Mouse (Mus musculus): Measurements from ENCODE around the gene Olfr654. TPM values are rescaled to one million over a fixed set of nuclear protein-coding genes. Genes with fewer than 3 reads are reported as not detected.

Olfr654 gene
- polyA plus RNA-seq, 1 experiment from 2014 or later = not detected

Other genes with a start within 250 kb of the Olfr654 start
- gene Trim12c, start 233.7 kb upstream of the Olfr654 start, polyA plus RNA-seq (2016; fragmentation: Nextera tagmentation; extraction: Ambion mirVana) = 0.54 and 0.92 TPM in 2 replicates
- not detected in 2 replicates for gene Trim30b, start 217.1 kb upstream of the Olfr654 start, polyA plus RNA-seq (2016; fragmentation: Nextera tagmentation; extraction: Ambion mirVana)
- 0.22 TPM in 1 of 2 replicates, not detected in the other for gene Trim30c, start 186.2 kb upstream of the Olfr654 start, polyA plus RNA-seq (2016; fragmentation: Nextera tagmentation; extraction: Ambion mirVana)
- gene Trim30a, start 121.8 kb upstream of the Olfr654 start, polyA plus RNA-seq (2016; fragmentation: Nextera tagmentation; extraction: Ambion mirVana) = 0.45 and 0.52 TPM in 2 replicates
- gene Trim30d, start 79.2 kb upstream of the Olfr654 start, polyA plus RNA-seq (2016; fragmentation: Nextera tagmentation; extraction: Ambion mirVana) = not detected in 2 replicates
- gene Olfr651, start 36.9 kb upstream of the Olfr654 start, polyA plus RNA-seq (2016; fragmentation: Nextera tagmentation; extraction: Ambion mirVana) = not detected in 2 replicates
- gene Olfr652, start 26.1 kb upstream of the Olfr654 start, polyA plus RNA-seq (2016; fragmentation: Nextera tagmentation; extraction: Ambion mirVana) = 0.03 TPM in 1 of 2 replicates, not detected in the other
- gene Olfr653, start 9.7 kb upstream of the Olfr654 start, polyA plus RNA-seq (2016; fragmentation: Nextera tagmentation; extraction: Ambion mirVana) = not detected in 2 replicates
- gene Olfr655, start 14.8 kb downstream of the Olfr654 start, polyA plus RNA-seq (2016; fragmentation: Nextera tagmentation; extraction: Ambion mirVana) = not detected in 2 replicates
- not detected in 2 replicates for gene Olfr656, start 26.9 kb downstream of the Olfr654 start, polyA plus RNA-seq (2016; fragmentation: Nextera tagmentation; extraction: Ambion mirVana)
- not detected in 2 replicates for gene Olfr657, start 37.8 kb downstream of the Olfr654 start, polyA plus RNA-seq (2016; fragmentation: Nextera tagmentation; extraction: Ambion mirVana)
- gene Olfr658, start 60.3 kb downstream of the Olfr654 start, polyA plus RNA-seq (2016; fragmentation: Nextera tagmentation; extraction: Ambion mirVana) = not detected in 2 replicates
- not detected in 2 replicates for gene Olfr659, start 79.7 kb downstream of the Olfr654 start, polyA plus RNA-seq (2016; fragmentation: Nextera tagmentation; extraction: Ambion mirVana)
- gene Olfr661, start 99.5 kb downstream of the Olfr654 start, polyA plus RNA-seq (2016; fragmentation: Nextera tagmentation; extraction: Ambion mirVana) = not detected in 2 replicates
- gene Usp17le, start 190.4 kb downstream of the Olfr654 start, polyA plus RNA-seq (2016; fragmentation: Nextera tagmentation; extraction: Ambion mirVana) = not detected in 2 replicates

Measured in embryonic facial prominence, embryonic 10.5 days (tissue).